Mouse (Mus musculus) hindbrain, embryonic 13.5 days (tissue): ENCODE measurements around the gene Ppp1ca. TPM values are rescaled to one million over a fixed set of nuclear protein-coding genes. Genes with fewer than 3 reads are reported as not detected.

ENCODE experiments used
- ATAC-seq: fragments of 200-750 bp; cut with Nextera tagmentation; 2 replicates; pipeline ENCODE4 v1.8.0; 2017; ENCODE audit warnings: moderate TSS enrichment; ENCODE audit not compliant: low FRiP score
- H3K27ac ChIP-seq: fragments of 300-500 bp; sonication (generic); 2 replicates; pipeline ENCODE4 v1.5.1; 2015; ENCODE audit warnings: inconsistent platforms, mild to moderate bottlenecking, moderate library complexity
- H3K27me3 ChIP-seq: fragments of 300-500 bp; sonication (generic); 2 replicates; pipeline ENCODE4 v1.6.1; 2015; ENCODE audit warnings: mild to moderate bottlenecking, inconsistent platforms
- H3K36me3 ChIP-seq: fragments of 300-500 bp; sonication (generic); 2 replicates; pipeline ENCODE4 v1.6.1; 2015; ENCODE audit warnings: mild to moderate bottlenecking, inconsistent platforms
- H3K4me1 ChIP-seq: fragments of 300-500 bp; sonication (generic); replicated peaks from 2 replicates; pipeline ENCODE4 v1.6.1; 2015; ENCODE audit warnings: inconsistent platforms
- H3K4me2 ChIP-seq: fragments of 300-500 bp; sonication (generic); 2 replicates; pipeline ENCODE4 v1.6.1; 2015; ENCODE audit warnings: inconsistent platforms, mild to moderate bottlenecking, moderate library complexity
- H3K4me3 ChIP-seq: fragments of 300-500 bp; sonication (generic); 2 replicates; pipeline ENCODE4 v1.5.1; 2015; ENCODE audit warnings: mild to moderate bottlenecking, inconsistent platforms
- H3K9ac ChIP-seq: fragments of 300-500 bp; sonication (generic); 2 replicates; pipeline ENCODE4 v1.6.1; 2015; ENCODE audit warnings: mild to moderate bottlenecking, inconsistent platforms
- H3K9me3 ChIP-seq: fragments of 300-500 bp; sonication (generic); 2 replicates; pipeline ENCODE4 v1.6.1; 2016; ENCODE audit warnings: inconsistent platforms
- WGBS: fragments of 180-500 bp; shearing (Covaris S2); methylation state at CpG from one replicate; pipeline ENCODE4 v1.1.7; 2015; 5-methylcytosine and 5-hydroxymethylcytosine counted together
- polyA plus RNA-seq: library from polyadenylated mRNA; unstranded; fragments of >200 nt; fragmentation: Nextera tagmentation; extraction: Ambion mirVana; gene quantifications from 2 replicates; pipeline ENCODE4 v1.2.1, GENCODE M21; 2015

Gene Ppp1ca
- polyA plus RNA-seq, 1 experiment from 2014 or later: 611 TPM

DNA sequence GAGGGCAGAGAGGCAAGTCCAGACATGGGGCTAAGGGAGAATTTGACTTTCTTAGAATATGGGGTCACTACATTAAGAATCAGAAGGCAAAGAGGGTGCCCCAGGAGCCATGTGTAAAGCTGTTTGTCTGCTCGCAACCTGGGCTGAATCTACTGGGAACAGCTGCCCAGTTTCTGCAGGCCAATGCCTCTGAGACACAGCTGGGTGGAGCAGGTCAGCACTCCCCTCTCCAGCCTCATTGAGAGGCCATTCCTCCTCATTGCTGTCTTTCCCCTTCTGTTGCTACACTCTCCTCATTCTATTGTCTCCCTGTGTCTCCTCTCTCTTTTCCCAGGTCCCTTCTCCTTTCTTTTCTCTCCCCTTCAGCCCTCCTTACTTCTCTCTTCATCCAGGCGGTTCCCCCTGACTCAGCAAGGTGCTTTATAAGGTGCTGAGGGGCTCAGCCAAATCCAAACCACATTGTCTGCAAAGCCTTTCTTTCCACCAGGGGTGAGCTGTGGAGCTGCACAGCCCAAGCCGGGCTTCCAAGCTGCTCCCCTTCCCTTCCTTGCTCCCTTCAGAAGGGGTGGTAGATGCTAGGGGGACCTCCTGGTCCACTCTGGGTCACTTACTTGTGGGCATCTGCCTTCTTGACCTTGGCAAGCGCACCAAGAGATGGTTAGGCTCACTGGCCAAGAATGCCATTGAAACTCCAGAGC is 20.2 kb downstream of the Ppp1ca start:
- Histone ChIP-seq H3K4me1 (peaks cover 42% of the 10 kb centered on the region), H3K36me3 (no peaks in the 10 kb centered on the region), H3K9ac (no peak overlapping the region; the same call in 1 of the 2 replicates), H3K9me3 (no peaks in the 10 kb centered on the region), H3K27me3 (peaks cover 79% of the 10 kb centered on the region), H3K4me2 (no peak overlapping the region), H3K4me3 (no peak overlapping the region), H3K27ac (no peak overlapping the region)
- 21% methylated on average over 4 of the region's 4 CpGs for WGBS
- ATAC-seq: no peak

- peaks cover 85% of the 10 kb centered on the region for H3K27me3 ChIP-seq
- 3% methylated on average over 9 of the region's 9 CpGs for WGBS
- no peak overlapping the region; the same call in 1 of the 2 replicates for H3K4me3 ChIP-seq
- H3K9me3 ChIP-seq: no peaks in the 10 kb centered on the region
- no peak for ATAC-seq
- H3K9ac ChIP-seq: peak overlapping the region; percentile 75; the same call in 1 of the 2 replicates
- peaks cover 44% of the 10 kb centered on the region for H3K4me1 ChIP-seq
- H3K27ac ChIP-seq: no peak overlapping the region
- H3K4me2 ChIP-seq: peak overlapping the region; percentile 91
- no peaks in the 10 kb centered on the region for H3K36me3 ChIP-seq
Measured at GRCm38 (mm10) chr19:4213524-4213974, 21.7 kb downstream of the Ppp1ca start.

GRCm38 (mm10) chr19:4214071-4214770 is 22.4 kb downstream of the Ppp1ca start, which contains the start of the genes Clcf1 and AC109138.7:
TSS of gene Clcf1 (plus strand) at chr19:4214238.
TSS of gene AC109138.7 (plus strand) at chr19:4214357.
- Histone ChIP-seq H3K9me3 (no peaks in the 10 kb centered on the region), H3K4me1 (peaks cover 44% of the 10 kb centered on the region), H3K36me3 (no peaks in the 10 kb centered on the region), H3K27me3 (peaks cover 86% of the 10 kb centered on the region), H3K4me3 (peak within 1 kb of the TSS; percentile 54), H3K9ac (peak within 1 kb of the TSS; percentile 75), H3K27ac (no peak within 1 kb of the TSS), H3K4me2 (peak within 1 kb of the TSS; percentile 91)
- no peak; the same call in 1 of the 2 replicates for ATAC-seq
- under 1% methylated on average over 47 of the region's 49 CpGs for WGBS

GRCm38 (mm10) chr19:4214771-4215450 is 23.0 kb downstream of the Ppp1ca start:
- WGBS: under 1% methylated on average over 66 of the region's 81 CpGs
- peak overlapping the region; percentile 91 for H3K4me2 ChIP-seq
- H3K27me3 ChIP-seq: peaks cover 92% of the 10 kb centered on the region
- no peaks in the 10 kb centered on the region for H3K9me3 ChIP-seq
- no peak overlapping the region for H3K27ac ChIP-seq
- ATAC-seq: no peak
- H3K36me3 ChIP-seq: no peaks in the 10 kb centered on the region
- peaks cover 45% of the 10 kb centered on the region for H3K4me1 ChIP-seq
- H3K9ac ChIP-seq: peak overlapping the region; percentile 75
- H3K4me3 ChIP-seq: peak overlapping the region; percentile 54

- Histone ChIP-seq H3K9me3 (no peaks in the 10 kb centered on the region), H3K4me1 (peaks cover 50% of the 10 kb centered on the region), H3K9ac (peak overlapping the region; percentile 75), H3K27me3 (peaks cover 94% of the 10 kb centered on the region), H3K27ac (no peak overlapping the region), H3K4me2 (peak overlapping the region; percentile 91), H3K4me3 (peak overlapping the region; percentile 54), H3K36me3 (no peaks in the 10 kb centered on the region)
- WGBS: 2% methylated on average over 15 of the region's 21 CpGs
- ATAC-seq: no peak
Measured at GRCm38 (mm10) chr19:4215451-4215840, 23.6 kb downstream of the Ppp1ca start.

DNA sequence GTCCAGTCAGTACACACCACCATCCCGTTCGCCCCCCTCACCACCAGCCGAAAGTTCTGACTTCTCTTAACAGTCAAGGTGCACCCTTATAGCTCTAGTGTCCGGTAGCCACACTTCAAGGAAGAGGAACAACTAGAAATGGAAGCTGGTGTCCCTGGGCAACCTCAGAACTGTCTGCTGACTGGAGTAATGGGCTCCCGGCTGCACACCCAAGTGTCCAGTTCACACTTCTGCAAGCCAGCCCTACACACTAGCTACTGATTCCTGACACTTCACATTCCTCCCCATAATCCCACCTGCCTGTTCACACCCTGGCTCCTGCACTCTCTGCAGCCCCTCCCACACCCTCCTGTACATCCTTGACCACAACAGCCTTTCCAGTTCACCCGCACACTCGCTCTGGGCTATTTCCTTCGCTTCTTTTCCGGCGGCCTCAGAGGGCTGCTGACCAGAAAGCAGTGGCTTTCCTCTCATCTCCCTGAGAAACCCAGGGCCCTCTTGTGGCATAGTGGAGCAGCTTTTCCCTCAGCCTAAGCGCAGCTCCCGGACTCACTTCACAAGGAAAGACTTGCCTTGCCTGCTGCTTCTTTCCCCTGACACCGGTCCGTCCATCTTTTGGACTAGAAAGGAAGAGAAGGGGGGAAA is 24.3 kb downstream of the Ppp1ca start:
- whole genome bisulfite sequencing: 22% methylated on average over 14 of the region's 14 CpGs
- Histone ChIP-seq H3K4me3 (no peak overlapping the region), H3K4me1 (peaks cover 57% of the 10 kb centered on the region), H3K27ac (no peak overlapping the region), H3K4me2 (no peak overlapping the region), H3K9me3 (no peaks in the 10 kb centered on the region), H3K27me3 (peaks cover 94% of the 10 kb centered on the region), H3K9ac (no peak overlapping the region), H3K36me3 (no peaks in the 10 kb centered on the region)
- ATAC-seq: no peak

DNA sequence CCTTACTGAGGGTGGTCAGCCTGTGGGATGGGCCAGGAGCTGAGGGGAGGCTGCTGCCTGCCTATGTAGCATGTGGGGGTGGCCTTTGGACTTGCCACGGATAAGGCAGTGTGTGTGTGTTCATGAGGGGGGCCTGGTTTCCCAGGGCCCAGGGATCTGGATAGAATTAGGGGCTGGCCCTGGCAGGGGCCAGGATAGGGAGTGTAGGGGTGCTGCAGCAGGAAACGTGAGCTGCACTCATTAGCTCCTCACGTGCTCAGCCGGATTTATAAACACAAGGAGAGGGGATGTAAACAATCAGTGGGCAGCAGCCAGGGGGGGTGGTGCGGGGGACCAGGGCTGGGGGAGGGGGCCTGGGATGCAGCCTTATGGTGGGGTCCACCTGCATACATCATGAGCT is 25.3 kb downstream of the Ppp1ca start:
- Histone ChIP-seq H3K9ac (no peak overlapping the region), H3K27ac (no peak overlapping the region), H3K9me3 (no peaks in the 10 kb centered on the region), H3K36me3 (no peaks in the 10 kb centered on the region), H3K4me3 (no peak overlapping the region), H3K4me1 (peaks cover 66% of the 10 kb centered on the region), H3K4me2 (no peak overlapping the region), H3K27me3 (peaks cover 91% of the 10 kb centered on the region)
- no peak for ATAC-seq
- 16% methylated on average over 5 of the region's 5 CpGs for WGBS

DNA sequence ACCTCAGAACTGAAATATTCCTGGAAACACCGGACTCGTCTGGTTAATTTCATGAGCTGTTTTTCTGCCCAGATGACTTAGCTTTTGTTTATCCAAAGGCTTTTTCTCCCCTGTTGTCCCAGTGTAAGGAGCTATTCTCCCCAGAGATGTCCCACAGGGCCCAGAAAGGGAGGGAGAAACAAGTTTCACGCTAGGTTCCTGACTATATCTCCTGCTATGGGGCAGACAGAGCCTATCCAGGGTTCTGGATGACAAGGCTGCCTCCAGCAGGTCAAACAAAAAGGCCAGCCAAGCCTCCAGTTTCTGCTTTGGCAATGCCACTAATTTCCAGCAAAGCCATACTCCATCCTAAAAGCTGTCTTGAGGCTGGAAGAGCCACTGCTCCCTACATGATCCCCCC is 26.0 kb downstream of the Ppp1ca start:
- peaks cover 65% of the 10 kb centered on the region for H3K4me1 ChIP-seq
- no peak overlapping the region; the same call in 1 of the 2 replicates for H3K9ac ChIP-seq
- no peak for ATAC-seq
- no peaks in the 10 kb centered on the region for H3K36me3 ChIP-seq
- H3K27ac ChIP-seq: no peak overlapping the region
- no peak overlapping the region for H3K4me3 ChIP-seq
- H3K27me3 ChIP-seq: peaks cover 85% of the 10 kb centered on the region
- 52% methylated on average over 3 of the region's 3 CpGs for WGBS
- no peaks in the 10 kb centered on the region for H3K9me3 ChIP-seq
- H3K4me2 ChIP-seq: no peak overlapping the region

DNA sequence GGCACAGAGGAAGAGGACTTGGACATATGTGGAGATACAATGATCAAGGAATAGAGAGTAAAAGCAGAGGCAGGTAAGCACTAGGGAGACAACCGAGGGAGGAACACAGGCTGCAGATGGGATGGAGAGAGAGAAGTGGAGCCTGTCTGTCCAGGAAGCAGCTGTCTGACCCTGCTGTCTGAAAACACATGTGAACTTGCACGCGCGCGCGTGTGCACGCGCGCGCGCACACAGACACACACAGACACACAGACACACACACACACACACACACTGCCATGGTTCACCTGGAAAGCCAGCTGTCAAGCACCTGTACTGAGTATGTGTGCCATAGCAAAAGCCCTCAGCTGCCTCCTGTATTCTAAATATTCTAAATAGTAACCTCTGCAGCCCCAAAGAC is 26.4 kb downstream of the Ppp1ca start:
- H3K4me3 ChIP-seq: no peak overlapping the region
- WGBS: 91% methylated on average over 10 of the region's 11 CpGs
- peaks cover 81% of the 10 kb centered on the region for H3K27me3 ChIP-seq
- ATAC-seq: no peak
- H3K4me1 ChIP-seq: peaks cover 61% of the 10 kb centered on the region
- no peak overlapping the region for H3K4me2 ChIP-seq
- no peaks in the 10 kb centered on the region for H3K9me3 ChIP-seq
- H3K36me3 ChIP-seq: no peaks in the 10 kb centered on the region
- no peak overlapping the region for H3K27ac ChIP-seq
- no peak overlapping the region; the same call in 1 of the 2 replicates for H3K9ac ChIP-seq

- Histone ChIP-seq H3K27ac (no peak overlapping the region), H3K36me3 (no peaks in the 10 kb centered on the region), H3K4me1 (peaks cover 56% of the 10 kb centered on the region), H3K9ac (no peak overlapping the region), H3K27me3 (peaks cover 79% of the 10 kb centered on the region), H3K9me3 (no peaks in the 10 kb centered on the region), H3K4me3 (no peak overlapping the region), H3K4me2 (no peak overlapping the region)
- no peak for ATAC-seq
- WGBS: 80% methylated on average over 1 of the region's 1 CpGs
Measured at GRCm38 (mm10) chr19:4218784-4219183, 26.9 kb downstream of the Ppp1ca start.

DNA sequence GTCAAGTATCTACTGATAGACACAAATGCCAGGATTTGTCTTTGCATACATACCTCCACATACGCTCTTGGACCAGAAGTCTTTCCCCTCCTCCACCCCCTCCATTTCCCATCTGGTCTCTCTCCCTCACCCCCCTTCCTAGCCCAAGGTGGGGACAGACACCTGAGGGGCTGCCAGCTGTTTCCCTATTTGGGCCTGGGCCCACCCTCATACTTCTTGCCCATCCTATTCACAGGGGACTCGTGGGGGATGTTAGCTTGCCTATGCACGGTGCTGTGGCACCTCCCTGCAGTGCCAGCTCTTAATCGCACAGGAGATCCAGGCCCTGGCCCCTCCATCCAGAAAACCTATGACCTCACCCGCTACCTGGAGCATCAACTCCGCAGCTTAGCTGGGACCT is 28.1 kb downstream of the Ppp1ca start:
- no peak overlapping the region for H3K4me3 ChIP-seq
- WGBS: 86% methylated on average over 6 of the region's 6 CpGs
- H3K4me2 ChIP-seq: no peak overlapping the region
- H3K27ac ChIP-seq: no peak overlapping the region
- no peaks in the 10 kb centered on the region for H3K36me3 ChIP-seq
- H3K9ac ChIP-seq: no peak overlapping the region
- H3K9me3 ChIP-seq: no peaks in the 10 kb centered on the region
- ATAC-seq: no peak
- H3K4me1 ChIP-seq: peaks cover 44% of the 10 kb centered on the region
- peaks cover 70% of the 10 kb centered on the region for H3K27me3 ChIP-seq

- no peak overlapping the region for H3K4me3 ChIP-seq
- H3K9ac ChIP-seq: peak overlapping the region; percentile 19; the same call in 1 of the 2 replicates
- no peak overlapping the region for H3K4me2 ChIP-seq
- peaks cover 40% of the 10 kb centered on the region for H3K4me1 ChIP-seq
- H3K9me3 ChIP-seq: no peaks in the 10 kb centered on the region
- H3K27ac ChIP-seq: no peak overlapping the region
- WGBS: 51% methylated on average over 4 of the region's 4 CpGs
- H3K27me3 ChIP-seq: peaks cover 67% of the 10 kb centered on the region
- no peak for ATAC-seq
- no peaks in the 10 kb centered on the region for H3K36me3 ChIP-seq
Measured at GRCm38 (mm10) chr19:4220416-4220815, 28.6 kb downstream of the Ppp1ca start.
